Mouse (Mus musculus) lung, postnatal 0 days (tissue): ENCODE measurements around the gene Wdr27. TPM values are rescaled to one million over a fixed set of nuclear protein-coding genes. Genes with fewer than 3 reads are reported as not detected.

Experiments used
- ATAC-seq: fragments of 200-750 bp; cut with Nextera tagmentation; 2 replicates; pipeline ENCODE4 v1.8.0; 2017; ENCODE audit warnings: moderate library complexity
- DNase-seq: peaks from one replicate; pipeline ENCODE4 v3.0.0-alpha.2; 2016; ENCODE audit warnings: low spot score
- H3K27ac ChIP-seq: fragments of 300-500 bp; sonication (generic); 2 replicates; pipeline ENCODE4 v1.5.1; 2014; ENCODE audit warnings: antibody characterized with exemption, mild to moderate bottlenecking, low read length, mixed read lengths
- H3K27me3 ChIP-seq: fragments of 300-500 bp; sonication (generic); replicated peaks from 2 replicates; pipeline ENCODE4 v1.6.1; 2014; ENCODE audit warnings: low read length, mixed read lengths; ENCODE audit not compliant: insufficient read depth
- H3K36me3 ChIP-seq: fragments of 300-500 bp; sonication (generic); 2 replicates; pipeline ENCODE4 v1.6.1; 2014; ENCODE audit warnings: low read length, mixed read lengths; ENCODE audit not compliant: insufficient read depth
- H3K4me1 ChIP-seq: fragments of 300-500 bp; sonication (generic); 2 replicates; pipeline ENCODE4 v1.6.1; 2014; ENCODE audit warnings: antibody characterized with exemption, low read depth, low read length, mixed read lengths; ENCODE audit not compliant: insufficient read depth
- H3K4me2 ChIP-seq: fragments of 300-500 bp; sonication (generic); replicated peaks from 2 replicates; pipeline ENCODE4 v1.6.1; 2014; ENCODE audit warnings: low read depth, mild to moderate bottlenecking, low read length, moderate library complexity, mixed read lengths
- H3K4me3 ChIP-seq: fragments of 300-500 bp; sonication (generic); 2 replicates; pipeline ENCODE4 v1.5.1; 2014; ENCODE audit warnings: low read depth, low read length
- H3K9ac ChIP-seq: fragments of 300-500 bp; sonication (generic); replicated peaks from 2 replicates; pipeline ENCODE4 v1.6.1; 2014; ENCODE audit warnings: low read depth, mild to moderate bottlenecking
- H3K9me3 ChIP-seq: fragments of 300-500 bp; sonication (generic); 2 replicates; pipeline ENCODE4 v1.6.1; 2016; ENCODE audit warnings: low read length, mixed read lengths
- CTCF ChIP-seq: IDR thresholded peaks from 2 replicates; pipeline ENCODE4 v1.5.1; 2016; ENCODE audit warnings: antibody characterized with exemption, mild to moderate bottlenecking
- EP300 ChIP-seq: IDR thresholded peaks from 2 replicates; pipeline ENCODE4 v1.6.1; 2016; ENCODE audit warnings: antibody characterized with exemption, mild to moderate bottlenecking, control low read depth
- WGBS: fragments of 180-500 bp; shearing (Covaris S2); extraction: QIAGEN DNeasy Blood & Tissue Kit; methylation state at CpG from one replicate; pipeline ENCODE4 v1.1.7; 2014; 5-methylcytosine and 5-hydroxymethylcytosine counted together
- polyA plus RNA-seq: library from polyadenylated mRNA; unstranded; fragments of >200 nt; fragmentation: Nextera tagmentation; extraction: Ambion mirVana; gene quantifications from 2 replicates; pipeline ENCODE4 v1.2.1, GENCODE M21; 2015

The Wdr27 gene
- polyA plus RNA-seq, 1 experiment from 2014 or later: 16.7 TPM

DNA sequence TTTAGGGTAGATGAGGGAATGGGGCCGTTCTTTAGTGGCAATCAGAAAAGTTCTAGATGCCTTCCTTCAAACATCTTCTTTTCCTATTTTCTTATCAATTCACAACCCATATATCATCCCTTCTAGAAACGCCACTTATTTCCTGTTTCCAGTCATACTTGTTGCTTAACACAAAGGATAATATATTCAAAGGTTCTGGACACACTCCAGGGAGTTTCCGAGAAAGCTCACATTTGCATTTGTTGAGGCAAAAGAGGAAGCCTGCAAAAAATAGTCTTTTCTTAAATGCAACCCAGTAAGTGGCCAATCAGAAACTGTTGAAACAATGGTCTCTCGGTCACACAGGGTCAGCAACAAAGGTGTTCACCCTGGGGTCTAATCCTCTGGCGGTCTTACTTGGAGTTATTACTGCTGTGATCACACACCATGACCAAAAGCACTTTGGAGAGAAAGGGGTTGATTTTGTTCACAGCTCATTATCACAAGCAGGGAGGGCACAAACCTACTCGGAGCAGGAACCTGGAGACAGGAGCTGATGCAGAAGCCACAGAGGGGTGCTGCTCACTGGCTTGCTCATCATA, 116.2 kb downstream of the Wdr27 start:
- H3K4me1 ChIP-seq: no peaks in the 10 kb centered on the region
- no peak overlapping the region for H3K4me2 ChIP-seq
- no peak overlapping the region for H3K9ac ChIP-seq
- peak; percentile 38; the same call in 1 of the 2 replicates for ATAC-seq
- H3K27ac ChIP-seq: no peak overlapping the region
- H3K9me3 ChIP-seq: no peaks in the 10 kb centered on the region
- no peaks in the 10 kb centered on the region for H3K27me3 ChIP-seq
- TF ChIP-seq CTCF (no peak), EP300 (peak; percentile 47; the same call in 1 of the 2 replicates)
- 41% methylated on average over 6 of the region's 6 CpGs for WGBS
- H3K36me3 ChIP-seq: no peaks in the 10 kb centered on the region
- no peak overlapping the region for H3K4me3 ChIP-seq
- DNase-seq: peak; percentile 70

DNA sequence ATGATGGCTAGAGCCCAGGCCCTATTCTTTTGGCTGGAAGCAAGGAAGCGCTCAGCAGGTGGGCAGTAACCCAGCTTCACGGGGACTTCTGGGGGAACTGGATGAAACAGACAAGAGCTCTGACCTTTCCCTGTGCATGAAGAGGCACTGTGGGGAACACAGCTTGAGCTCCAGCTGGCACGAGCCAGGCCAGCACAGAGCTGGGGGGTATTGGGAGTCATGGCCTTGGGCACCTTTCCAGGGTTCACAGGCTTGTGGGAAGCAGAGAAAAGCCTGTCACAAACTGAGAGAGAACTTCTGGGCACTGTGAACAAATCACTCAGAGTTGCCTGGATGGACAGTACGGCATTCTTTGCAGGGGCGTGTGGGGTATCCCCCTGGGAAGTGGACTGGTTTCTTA, 118.0 kb downstream of the Wdr27 start:
- no peak for ATAC-seq
- Histone ChIP-seq H3K4me2 (no peak overlapping the region), H3K4me3 (no peak overlapping the region), H3K4me1 (no peaks in the 10 kb centered on the region), H3K27ac (no peak overlapping the region), H3K36me3 (no peaks in the 10 kb centered on the region), H3K27me3 (no peaks in the 10 kb centered on the region), H3K9ac (no peak overlapping the region), H3K9me3 (no peaks in the 10 kb centered on the region)
- no peak for TF ChIP-seq CTCF
- TF ChIP-seq EP300: no peak
- no peak for DNase-seq
- WGBS: 54% methylated on average over 5 of the region's 5 CpGs

DNA sequence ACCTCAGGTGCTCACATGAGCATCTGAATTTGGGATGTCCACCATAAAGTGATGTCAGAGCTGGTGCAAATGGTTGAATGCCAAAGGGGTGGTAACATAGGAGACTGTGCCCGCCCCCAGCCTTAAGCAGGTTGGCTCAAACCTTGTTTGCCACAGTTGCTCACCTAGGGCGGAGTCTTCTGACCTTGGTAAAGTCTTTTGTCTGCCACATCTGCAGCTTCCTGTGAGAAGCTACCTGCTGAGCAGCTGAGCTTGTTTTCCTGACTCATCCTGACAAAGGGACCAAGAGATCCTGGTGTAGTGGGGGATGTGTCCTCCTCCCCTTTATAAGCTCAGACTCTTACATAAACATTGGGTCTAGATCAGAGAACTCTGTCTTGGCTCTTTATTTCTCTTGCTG, 125.0 kb downstream of the Wdr27 start:
- Histone ChIP-seq H3K36me3 (no peaks in the 10 kb centered on the region), H3K9ac (no peak overlapping the region), H3K4me3 (no peak overlapping the region), H3K4me1 (no peaks in the 10 kb centered on the region), H3K4me2 (no peak overlapping the region), H3K27me3 (no peaks in the 10 kb centered on the region), H3K27ac (no peak overlapping the region), H3K9me3 (no peaks in the 10 kb centered on the region)
- DNase-seq (no peak), ATAC-seq (no peak)
- no peak for TF ChIP-seq CTCF
- no peak for TF ChIP-seq EP300
- WGBS: 78% methylated on average over 2 of the region's 2 CpGs

DNA sequence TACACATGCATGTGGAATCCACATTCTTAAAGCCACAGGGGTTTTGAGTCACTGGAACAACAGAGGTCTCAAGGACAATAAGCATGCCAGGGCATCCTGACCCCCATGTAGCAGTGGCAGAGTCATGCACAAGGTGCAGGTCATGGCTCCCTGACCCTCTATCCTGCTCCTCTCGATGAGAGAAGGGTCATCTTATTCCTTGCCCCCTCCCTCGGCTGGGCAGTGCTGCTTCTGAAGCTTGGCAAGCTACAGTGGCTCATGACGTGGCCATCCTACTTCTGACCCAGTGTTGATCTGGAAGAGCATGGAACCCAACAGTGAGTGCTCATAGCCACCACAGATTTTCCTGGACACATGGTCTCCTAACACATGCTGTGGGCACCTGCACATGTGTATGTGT, 126.9 kb downstream of the Wdr27 start:
- H3K9me3 ChIP-seq: no peaks in the 10 kb centered on the region
- no peak for DNase-seq
- no peaks in the 10 kb centered on the region for H3K27me3 ChIP-seq
- H3K27ac ChIP-seq: no peak overlapping the region
- no peaks in the 10 kb centered on the region for H3K36me3 ChIP-seq
- H3K4me2 ChIP-seq: no peak overlapping the region
- no peak for TF ChIP-seq CTCF
- no peak for TF ChIP-seq EP300
- no peak overlapping the region for H3K9ac ChIP-seq
- ATAC-seq: no peak
- 84% methylated on average over 3 of the region's 3 CpGs for WGBS
- H3K4me3 ChIP-seq: no peak overlapping the region
- H3K4me1 ChIP-seq: no peaks in the 10 kb centered on the region

DNA sequence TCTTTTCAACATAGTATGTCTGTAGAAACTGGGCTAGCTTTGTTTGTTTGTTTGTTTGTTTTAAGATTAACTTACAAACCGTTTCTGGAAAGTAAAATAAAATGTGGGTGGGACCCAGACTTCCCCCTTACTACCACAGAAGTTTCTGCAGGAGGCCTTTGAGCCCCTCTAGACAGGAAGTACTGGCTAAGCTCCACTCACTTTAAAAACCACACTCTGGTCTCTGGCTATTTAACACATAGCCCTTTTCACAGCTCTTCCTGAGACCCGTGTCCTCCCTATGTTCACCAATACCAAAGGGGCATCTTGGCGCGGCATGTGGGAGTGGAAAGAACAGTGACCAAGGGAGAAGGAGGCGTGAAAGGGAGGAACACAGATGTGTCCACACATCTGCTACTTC, 127.7 kb downstream of the Wdr27 start:
- 72% methylated on average over 5 of the region's 5 CpGs for WGBS
- TF ChIP-seq EP300: no peak
- no peak for TF ChIP-seq CTCF
- no peak overlapping the region for H3K27ac ChIP-seq
- H3K9me3 ChIP-seq: no peaks in the 10 kb centered on the region
- no peaks in the 10 kb centered on the region for H3K36me3 ChIP-seq
- no peaks in the 10 kb centered on the region for H3K27me3 ChIP-seq
- no peak overlapping the region for H3K4me2 ChIP-seq
- DNase-seq (no peak), ATAC-seq (no peak)
- H3K4me3 ChIP-seq: no peak overlapping the region
- H3K4me1 ChIP-seq: no peaks in the 10 kb centered on the region
- H3K9ac ChIP-seq: no peak overlapping the region

DNA sequence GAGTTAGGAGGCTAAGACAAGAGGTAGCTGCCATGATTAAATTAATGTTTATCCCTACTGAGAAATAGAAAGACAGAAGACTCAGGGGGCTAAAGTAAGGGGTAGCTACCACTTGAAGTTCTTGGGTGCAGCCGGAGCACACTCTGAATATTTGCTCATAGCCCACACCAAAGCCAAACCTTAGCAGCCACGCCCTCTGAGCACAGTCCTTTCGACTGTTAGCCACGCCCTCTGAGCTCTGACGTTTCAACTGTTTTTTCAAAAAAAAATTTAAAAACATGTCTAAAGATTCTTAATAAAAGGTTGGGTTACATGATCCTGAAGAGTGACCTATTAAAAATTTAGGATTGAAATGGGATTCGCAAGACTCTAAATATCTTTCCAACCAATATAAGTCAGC, 130.3 kb downstream of the Wdr27 start:
- Histone ChIP-seq H3K27ac (no peak overlapping the region), H3K36me3 (no peaks in the 10 kb centered on the region), H3K4me2 (no peak overlapping the region), H3K4me1 (no peaks in the 10 kb centered on the region), H3K9ac (no peak overlapping the region), H3K27me3 (no peaks in the 10 kb centered on the region), H3K4me3 (no peak overlapping the region), H3K9me3 (no peaks in the 10 kb centered on the region)
- no peak for ATAC-seq
- DNase-seq: no peak
- 58% methylated on average over 6 of the region's 6 CpGs for WGBS
- TF ChIP-seq CTCF: no peak

DNA sequence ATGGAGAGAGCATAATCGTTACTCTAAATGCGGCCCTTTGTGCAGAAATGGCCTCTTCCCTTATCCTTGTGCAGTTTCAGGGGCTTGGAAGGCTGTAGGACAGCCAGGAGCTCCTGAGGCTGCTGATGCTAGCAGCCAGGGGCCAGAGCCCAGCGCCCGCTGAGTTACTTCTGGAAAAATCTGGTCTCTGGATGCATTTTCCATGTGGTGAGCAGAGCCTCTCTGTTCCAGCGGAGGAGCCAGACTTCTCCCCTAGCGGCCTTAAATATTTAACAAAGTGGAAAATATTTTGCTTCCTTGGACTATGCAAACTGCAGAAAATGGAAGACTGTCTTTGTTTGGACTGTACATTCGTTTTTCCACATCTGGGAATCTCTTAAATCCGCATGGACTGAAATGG, 130.9 kb downstream of the Wdr27 start:
- Histone ChIP-seq H3K27me3 (no peaks in the 10 kb centered on the region), H3K27ac (no peak overlapping the region), H3K9me3 (no peaks in the 10 kb centered on the region), H3K4me3 (no peak overlapping the region), H3K4me1 (no peaks in the 10 kb centered on the region), H3K36me3 (no peaks in the 10 kb centered on the region), H3K9ac (no peak overlapping the region), H3K4me2 (no peak overlapping the region)
- TF ChIP-seq EP300 (no peak), CTCF (no peak)
- ATAC-seq (no peak), DNase-seq (no peak)
- WGBS: 85% methylated on average over 8 of the region's 8 CpGs
